ENCODE assay signal across 9 mouse cellular contexts in genomic region chr9:41938449-41938848, GRCm38 (mm10).
A peak's percentile ranks its signal among the peaks of the same experiment; 100 is the strongest.
DNase-seq lines count a peak whose midpoint lies in the region; ATAC-seq and TF ChIP-seq lines count a peak whose summit lies in the region.
"Had no signal": no experiment of that assay in that cellular context is flagged by ENCODE, and none has a peak within 500 bp of the region (broad histone marks: within the 10 kb centered on the region; RNA-seq: fewer than 3 reads in every experiment).

No protein-coding gene starts in this region.

- H3K27ac ChIP-seq in gastrocnemius, adult 2 months: peak overlapping the region; percentile 62; the same call in 1 of the 2 replicates
- peak overlapping the region; percentile 7 for H3K27ac ChIP-seq in lung, embryonic 16.5 days (ENCODE audit: low read length)
- H3K27ac ChIP-seq in limb, embryonic 10.5 days: peak overlapping the region; percentile 88
- peak overlapping the region; percentile 40; the same call in 1 of the 2 replicates for H3K27ac ChIP-seq in stomach, postnatal 0 days (replicated peaks)

- H3K4me3 ChIP-seq in gastrocnemius, adult 2 months: no peak overlapping the region
- H3K4me3 ChIP-seq in lung, embryonic 16.5 days (ENCODE audit: low read length): no peak overlapping the region
- no peak overlapping the region for H3K4me3 ChIP-seq in limb, embryonic 10.5 days
- H3K4me3 ChIP-seq in stomach, postnatal 0 days (ENCODE audit: low read depth, low read length): no peak overlapping the region

- TF ChIP-seq CTCF in gastrocnemius, adult 2 months (IDR thresholded peaks at IDR 0.05): no peak
- TF ChIP-seq CTCF in stomach, postnatal 0 days (IDR thresholded peaks at IDR 0.05; ENCODE audit: low read depth): no peak

- no peaks in the 10 kb centered on the region for H3K36me3 ChIP-seq in lung, embryonic 16.5 days (ENCODE audit: control insufficient read depth, insufficient read depth, low read length)
- H3K36me3 ChIP-seq in limb, embryonic 10.5 days: no peaks in the 10 kb centered on the region
- no peaks in the 10 kb centered on the region for H3K36me3 ChIP-seq in stomach, postnatal 0 days (ENCODE audit: control insufficient read depth, insufficient read depth, low read length)

- WGBS in lung, embryonic 16.5 days: 36% methylated on average over 8 of the region's 8 CpGs
- 47% methylated on average over 8 of the region's 8 CpGs for WGBS in limb, embryonic 10.5 days
- 38% methylated on average over 8 of the region's 8 CpGs for WGBS in stomach, postnatal 0 days

- intact Hi-C loops in gastrocnemius, adult 2 months (cut with DNase I): no loop called here
- intact Hi-C loops in gastrocnemius, postnatal 36 days (cut with DNase I): no loop called here

- no peak overlapping the region for H3K9ac ChIP-seq in lung, embryonic 16.5 days (ENCODE audit: low read length)
- no peak overlapping the region for H3K9ac ChIP-seq in stomach, postnatal 0 days (ENCODE audit: low read length)

- no peaks in the 10 kb centered on the region for H3K27me3 ChIP-seq in lung, embryonic 16.5 days (ENCODE audit: control insufficient read depth, insufficient read depth, low read depth, low read length)
- no peaks in the 10 kb centered on the region for H3K27me3 ChIP-seq in limb, embryonic 10.5 days (ENCODE audit: low read depth, poor library complexity, severe bottlenecking)
- H3K27me3 ChIP-seq in stomach, postnatal 0 days (ENCODE audit: control insufficient read depth, insufficient read depth, low read length): no peaks in the 10 kb centered on the region

- peaks cover 36% of the 10 kb centered on the region for H3K4me1 ChIP-seq in lung, embryonic 16.5 days (replicated peaks; ENCODE audit: control insufficient read depth, insufficient read depth, low read length)
- peaks cover 67% of the 10 kb centered on the region for H3K4me1 ChIP-seq in limb, embryonic 10.5 days
- 0 out of 2 replicates have a peak, but pooled peaks cover 5% of the 10 kb centered on the region for H3K4me1 ChIP-seq in stomach, postnatal 0 days (replicated peaks; ENCODE audit: control insufficient read depth, insufficient read depth)

- no peaks in the 10 kb centered on the region for H3K9me3 ChIP-seq in lung, embryonic 16.5 days (ENCODE audit: control insufficient read depth, low read length)
- H3K9me3 ChIP-seq in limb, embryonic 10.5 days (replicated peaks): no peaks in the 10 kb centered on the region
- H3K9me3 ChIP-seq in stomach, postnatal 0 days (ENCODE audit: control insufficient read depth, low read length): no peaks in the 10 kb centered on the region

- no peak for ATAC-seq in lung, embryonic 16.5 days (ENCODE audit: low read depth)
- no peak for ATAC-seq in stomach, postnatal 0 days (ENCODE audit: low FRiP score, low TSS enrichment)

- DNase-seq in gastrocnemius, adult 2 months: no peak
- no peak for DNase-seq in gastrocnemius, postnatal 36 days
- no peak for DNase-seq in lung, adult 18-20 months
- DNase-seq in limb, embryonic 10.5 days (ENCODE audit: low spot score): peak; percentile 43
- no peak for DNase-seq in stomach, postnatal 0 days (ENCODE audit: low spot score)
- DNase-seq in urinary bladder, postnatal 10 days (ENCODE audit: low spot score): no peak
- DNase-seq in gastrocnemius, postnatal 10 days: no peak
- DNase-seq: right cerebral cortex, postnatal 4 days had no signal

- no peak overlapping the region for H3K4me2 ChIP-seq in lung, embryonic 16.5 days (ENCODE audit: low read depth, low read length)
- no peak overlapping the region for H3K4me2 ChIP-seq in stomach, postnatal 0 days (replicated peaks; ENCODE audit: low read depth)

- no peak for TF ChIP-seq EP300 in stomach, postnatal 0 days (optimal IDR thresholded peaks at IDR 0.05)

Comparison
In these comparisons a context has a peak if more than half of its experiments do, and no peak if none do; other contexts are left out.
1. H3K27ac ChIP-seq: peak in every context shown above with its lines; median percentile 88 in limb, embryonic 10.5 days; 62 in gastrocnemius, adult 2 months; 40 in stomach, postnatal 0 days; 7 in lung, embryonic 16.5 days.